Mouse (Mus musculus): ENCODE measurements around the gene Bmf.

- peak; percentile 68; the same call in 1 of the 2 replicates for TF ChIP-seq EP300 (IDR thresholded peaks at IDR 0.05; ENCODE audit: insufficient read depth, low read depth, low read length)
- TF ChIP-seq CTCF (IDR thresholded peaks at IDR 0.05): no peak
Measured at GRCm38 (mm10) chr2:118547541-118548016, 1.9 kb downstream of the Bmf start.
